Mouse (Mus musculus): ENCODE results near the gene Dusp12. TPM values are rescaled to one million over a fixed set of nuclear protein-coding genes. Genes with fewer than 3 reads are reported as not detected.

Dusp12 gene
- polyA plus RNA-seq, 1 experiment from 2014 or later = 52.3 TPM

DNA sequence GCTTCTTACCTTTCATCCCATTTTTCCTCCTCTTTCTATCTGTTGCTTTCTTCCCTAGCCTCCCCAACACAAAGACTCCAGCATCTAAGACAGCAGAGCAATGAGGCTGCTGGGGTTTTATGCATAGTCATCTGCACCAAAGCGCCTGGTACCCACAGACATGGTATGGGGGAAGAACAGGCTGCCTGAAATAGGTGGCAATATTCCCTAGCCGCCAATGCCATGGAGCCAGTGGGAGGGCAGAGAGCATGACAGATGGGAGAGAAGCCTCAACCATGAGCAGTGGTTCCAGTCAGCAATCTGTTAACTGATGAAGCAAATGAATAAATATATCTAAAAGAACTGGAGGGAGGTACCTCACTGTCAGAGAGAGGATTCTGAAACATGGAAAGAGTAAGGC is 28.0 kb downstream of the Dusp12 start:
- Histone ChIP-seq H3K36me3 (peaks cover 2% of the 10 kb centered on the region; the same call in 1 of the 2 replicates), H3K4me3 (no peak overlapping the region), H3K27me3 (no peaks in the 10 kb centered on the region), H3K9me3 (no peaks in the 10 kb centered on the region), H3K27ac (no peak overlapping the region), H3K4me1 (no peaks in the 10 kb centered on the region), H3K4me2 (no peak overlapping the region), H3K9ac (no peak overlapping the region)
- WGBS = 87% methylated on average over 2 of the region's 2 CpGs
- ATAC-seq (ENCODE audit: insufficient number of reproducible peaks, insufficient read depth, low FRiP score, low TSS enrichment, low read depth) = no peak

DNA sequence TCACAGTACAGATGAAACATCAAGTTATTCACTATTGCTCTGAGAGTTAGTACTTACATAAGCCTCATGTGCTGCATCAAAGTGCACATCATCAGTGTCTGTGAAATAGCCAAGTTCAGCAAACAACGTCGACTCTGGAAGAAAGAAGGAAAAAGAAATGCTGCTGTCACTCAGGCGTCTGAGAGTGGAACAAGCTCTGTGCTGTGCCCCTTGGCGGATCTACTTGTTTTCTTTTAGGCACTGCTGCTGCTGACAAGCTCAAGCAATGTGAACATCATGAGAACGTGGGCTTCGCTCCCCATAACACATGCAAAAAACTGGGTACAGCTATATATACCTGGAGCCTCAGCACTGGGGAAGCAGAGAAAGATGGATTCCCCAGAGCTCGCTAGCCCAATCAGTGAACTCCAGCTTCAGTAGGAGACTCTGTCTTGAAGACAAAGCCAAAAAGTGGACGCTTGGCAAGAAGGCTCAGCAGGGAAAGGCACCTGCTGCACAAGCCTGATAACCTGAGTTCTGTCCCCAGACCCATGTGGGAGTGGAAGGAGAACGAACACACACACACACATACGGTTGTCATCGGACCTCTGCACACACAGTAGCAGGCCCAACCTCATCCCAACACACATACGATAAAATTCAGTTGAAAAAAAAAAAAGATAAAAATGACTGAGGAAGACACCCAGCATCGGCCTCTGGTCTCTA is 30.1 kb downstream of the Dusp12 start:
- Histone ChIP-seq H3K4me3 (no peak overlapping the region), H3K9ac (no peak overlapping the region), H3K27me3 (no peaks in the 10 kb centered on the region), H3K9me3 (no peaks in the 10 kb centered on the region), H3K4me2 (no peak overlapping the region), H3K36me3 (peaks cover 10% of the 10 kb centered on the region), H3K27ac (no peak overlapping the region), H3K4me1 (no peaks in the 10 kb centered on the region)
- ATAC-seq (ENCODE audit: insufficient number of reproducible peaks, insufficient read depth, low FRiP score, low TSS enrichment, low read depth) = no peak
- WGBS = 86% methylated on average over 13 of the region's 13 CpGs

DNA sequence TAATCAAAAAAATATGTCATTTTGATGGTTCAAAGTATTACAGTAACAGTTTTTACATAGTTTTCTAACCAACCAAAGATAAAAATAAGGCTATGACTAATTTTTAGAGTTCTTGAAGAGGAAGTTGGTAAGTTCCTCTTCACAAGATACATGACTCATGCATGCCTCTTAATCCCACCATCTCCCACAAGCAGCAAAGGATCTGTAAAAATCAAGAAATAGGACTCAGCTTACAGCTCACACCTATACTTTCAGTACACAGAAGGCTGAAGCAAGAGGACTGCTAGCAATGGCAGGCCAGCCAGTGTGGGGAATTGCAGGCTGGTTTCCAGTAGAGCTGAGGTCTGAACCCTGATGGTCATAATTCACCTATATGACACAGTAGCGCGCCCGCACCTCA is 31.7 kb downstream of the Dusp12 start:
- peaks cover 20% of the 10 kb centered on the region for H3K36me3 ChIP-seq
- no peak overlapping the region for H3K4me2 ChIP-seq
- H3K27me3 ChIP-seq = no peaks in the 10 kb centered on the region
- H3K9me3 ChIP-seq = no peaks in the 10 kb centered on the region
- WGBS = 96% methylated on average over 3 of the region's 3 CpGs
- no peak overlapping the region for H3K27ac ChIP-seq
- H3K4me3 ChIP-seq = no peak overlapping the region
- no peak overlapping the region for H3K9ac ChIP-seq
- no peaks in the 10 kb centered on the region for H3K4me1 ChIP-seq
- ATAC-seq (ENCODE audit: insufficient number of reproducible peaks, insufficient read depth, low FRiP score, low TSS enrichment, low read depth) = no peak

- H3K27ac ChIP-seq = no peak overlapping the region
- no peaks in the 10 kb centered on the region for H3K9me3 ChIP-seq
- no peaks in the 10 kb centered on the region for H3K27me3 ChIP-seq
- H3K9ac ChIP-seq = no peak overlapping the region
- ATAC-seq (ENCODE audit: insufficient number of reproducible peaks, insufficient read depth, low FRiP score, low TSS enrichment, low read depth) = no peak
- no peak overlapping the region for H3K4me2 ChIP-seq
- peaks cover 20% of the 10 kb centered on the region for H3K36me3 ChIP-seq
- 85% methylated on average over 23 of the region's 23 CpGs for whole genome bisulfite sequencing
- H3K4me1 ChIP-seq = 0 out of 2 replicates have a peak, but pooled peaks cover 2% of the 10 kb centered on the region
- H3K4me3 ChIP-seq = no peak overlapping the region
These were observed 34.4 kb downstream of the Dusp12 start for GRCm38 (mm10) chr1:170850637-170851624.

GRCm38 (mm10) chr1:170850007-170850406 is 35.3 kb downstream of the Dusp12 start:
- H3K4me2 ChIP-seq = no peak overlapping the region
- H3K4me3 ChIP-seq = no peak overlapping the region
- H3K9me3 ChIP-seq = no peaks in the 10 kb centered on the region
- WGBS = 90% methylated on average over 2 of the region's 2 CpGs
- H3K27ac ChIP-seq = no peak overlapping the region
- no peak overlapping the region for H3K9ac ChIP-seq
- 0 out of 2 replicates have a peak, but pooled peaks cover 2% of the 10 kb centered on the region for H3K4me1 ChIP-seq
- H3K36me3 ChIP-seq = peaks cover 20% of the 10 kb centered on the region
- H3K27me3 ChIP-seq = no peaks in the 10 kb centered on the region
- ATAC-seq (ENCODE audit: insufficient number of reproducible peaks, insufficient read depth, low FRiP score, low TSS enrichment, low read depth) = no peak

DNA sequence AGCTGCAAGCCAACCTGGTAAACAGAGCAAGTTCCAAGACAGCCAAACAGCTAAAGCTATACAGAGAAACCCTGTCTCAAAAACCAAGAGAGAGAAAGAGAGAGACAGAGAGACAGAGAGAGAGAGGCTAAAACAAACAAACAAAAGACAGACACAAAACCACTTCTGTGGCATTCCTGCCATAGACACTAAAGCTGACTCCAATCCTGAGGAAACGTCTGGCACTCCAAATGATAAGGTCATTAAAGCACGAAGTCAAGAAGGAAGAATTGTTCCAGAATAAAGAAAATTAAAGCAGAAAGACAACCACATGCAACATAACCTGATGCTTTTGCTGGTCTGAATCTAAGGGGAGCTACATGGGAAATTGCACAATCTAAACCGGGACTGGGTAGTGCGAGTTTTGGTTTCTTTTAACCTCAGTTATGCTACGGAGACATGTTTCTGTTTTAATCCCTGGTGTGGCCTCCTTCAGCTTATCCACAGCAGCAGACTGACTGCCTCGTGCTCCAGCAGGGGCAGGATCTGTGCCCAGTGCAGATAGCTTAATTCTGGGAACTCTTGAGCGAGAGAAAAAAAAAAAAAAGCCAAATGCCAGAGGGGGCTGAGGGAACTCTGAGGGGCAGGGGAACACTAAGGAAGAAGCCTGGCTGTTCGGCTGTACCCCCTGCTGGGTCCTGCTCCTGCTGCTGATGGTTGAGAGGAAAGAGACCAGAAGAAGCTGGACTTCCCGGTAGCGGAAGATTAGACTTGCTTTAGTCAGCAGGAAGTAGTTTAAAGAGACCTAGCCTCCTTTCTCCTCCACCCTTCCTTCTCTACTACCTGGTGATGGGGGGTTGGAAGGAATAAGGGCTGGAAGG is 39.7 kb downstream of the Dusp12 start:
- Histone ChIP-seq H3K27me3 (no peaks in the 10 kb centered on the region), H3K4me1 (0 out of 2 replicates have a peak, but pooled peaks cover 2% of the 10 kb centered on the region), H3K9me3 (no peaks in the 10 kb centered on the region), H3K36me3 (peaks cover 18% of the 10 kb centered on the region), H3K27ac (peak overlapping the region; percentile 53; the same call in 1 of the 2 replicates), H3K9ac (0 out of 2 replicates have a peak overlapping the region, but pooled peaks have one; percentile 23), H3K4me3 (no peak overlapping the region), H3K4me2 (no peak overlapping the region)
- ATAC-seq (ENCODE audit: insufficient number of reproducible peaks, insufficient read depth, low FRiP score, low TSS enrichment, low read depth) = no peak
- WGBS = 32% methylated on average over 10 of the region's 10 CpGs

DNA sequence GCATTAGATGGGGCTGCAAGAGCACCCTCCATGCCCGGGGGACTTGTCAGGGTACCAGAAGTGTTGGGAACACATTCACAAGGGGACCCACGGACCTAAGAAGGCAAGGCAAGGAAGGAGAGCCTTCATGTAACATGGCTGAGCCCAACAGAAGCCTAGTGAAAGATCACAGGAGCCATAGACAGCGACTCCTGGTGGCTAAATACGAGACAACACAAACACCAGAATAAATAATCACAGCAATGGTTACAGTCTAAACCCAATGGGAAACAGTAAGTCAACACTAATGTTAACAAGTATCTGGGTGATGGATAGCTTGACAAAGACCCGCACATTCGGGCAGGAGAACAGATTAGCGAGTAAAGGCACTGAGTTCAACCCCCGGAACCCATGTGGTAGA is 41.0 kb downstream of the Dusp12 start:
- peaks cover 12% of the 10 kb centered on the region for H3K36me3 ChIP-seq
- H3K4me1 ChIP-seq = 0 out of 2 replicates have a peak, but pooled peaks cover 2% of the 10 kb centered on the region
- H3K27me3 ChIP-seq = no peaks in the 10 kb centered on the region
- 59% methylated on average over 8 of the region's 8 CpGs for WGBS
- no peak overlapping the region for H3K9ac ChIP-seq
- no peak overlapping the region for H3K27ac ChIP-seq
- ATAC-seq (ENCODE audit: insufficient number of reproducible peaks, insufficient read depth, low FRiP score, low TSS enrichment, low read depth) = no peak
- no peaks in the 10 kb centered on the region for H3K9me3 ChIP-seq
- no peak overlapping the region for H3K4me3 ChIP-seq
- H3K4me2 ChIP-seq = no peak overlapping the region

GRCm38 (mm10) chr1:170839685-170840084 is 45.7 kb downstream of the Dusp12 start:
- no peak for ATAC-seq (ENCODE audit: insufficient number of reproducible peaks, insufficient read depth, low FRiP score, low TSS enrichment, low read depth)
- peaks cover 13% of the 10 kb centered on the region for H3K36me3 ChIP-seq
- no peaks in the 10 kb centered on the region for H3K27me3 ChIP-seq
- no peaks in the 10 kb centered on the region for H3K9me3 ChIP-seq
- H3K4me2 ChIP-seq = no peak overlapping the region
- H3K4me1 ChIP-seq = no peaks in the 10 kb centered on the region; the same call in 1 of the 2 replicates
- H3K4me3 ChIP-seq = no peak overlapping the region
- no peak overlapping the region for H3K9ac ChIP-seq
- H3K27ac ChIP-seq = no peak overlapping the region

DNA sequence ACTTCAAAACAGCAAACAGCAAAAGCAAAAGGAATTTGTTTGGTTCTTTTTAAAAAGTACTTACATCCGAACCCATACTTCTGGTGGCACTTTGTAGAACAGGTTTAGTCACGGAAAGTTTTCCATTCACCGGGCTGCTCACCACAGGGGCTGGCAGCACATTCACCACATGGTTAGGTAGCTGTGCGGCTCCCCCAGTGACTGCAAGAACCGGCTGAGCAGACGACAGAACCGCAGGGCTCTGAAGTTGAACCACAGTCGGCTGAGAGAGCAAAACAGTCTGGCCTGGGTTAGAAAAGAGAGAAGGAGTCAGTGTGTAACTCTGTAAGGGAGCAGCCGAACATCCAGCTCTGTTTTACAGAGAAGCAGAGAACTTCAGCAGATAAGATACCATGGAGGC is 50.6 kb downstream of the Dusp12 start:
- H3K36me3 ChIP-seq = peaks cover 14% of the 10 kb centered on the region
- H3K4me2 ChIP-seq = no peak overlapping the region
- 72% methylated on average over 9 of the region's 9 CpGs for WGBS
- H3K9ac ChIP-seq = no peak overlapping the region
- H3K27me3 ChIP-seq = no peaks in the 10 kb centered on the region
- H3K9me3 ChIP-seq = no peaks in the 10 kb centered on the region
- no peak overlapping the region for H3K27ac ChIP-seq
- H3K4me3 ChIP-seq = no peak overlapping the region
- H3K4me1 ChIP-seq = no peaks in the 10 kb centered on the region; the same call in 1 of the 2 replicates
- ATAC-seq (ENCODE audit: insufficient number of reproducible peaks, insufficient read depth, low FRiP score, low TSS enrichment, low read depth) = no peak

GRCm38 (mm10) chr1:170829781-170830180 is 55.6 kb downstream of the Dusp12 start:
- no peak for ATAC-seq (ENCODE audit: insufficient number of reproducible peaks, insufficient read depth, low FRiP score, low TSS enrichment, low read depth)
- WGBS = 90% methylated on average over 1 of the region's 1 CpGs

GRCm38 (mm10) chr1:170829344-170829743 is 56.0 kb downstream of the Dusp12 start:
- H3K27me3 ChIP-seq = no peaks in the 10 kb centered on the region
- no peak overlapping the region for H3K4me2 ChIP-seq
- H3K4me3 ChIP-seq = no peak overlapping the region
- H3K9ac ChIP-seq = no peak overlapping the region
- H3K4me1 ChIP-seq = no peaks in the 10 kb centered on the region
- 87% methylated on average over 6 of the region's 6 CpGs for WGBS
- H3K9me3 ChIP-seq = no peaks in the 10 kb centered on the region
- peaks cover 9% of the 10 kb centered on the region for H3K36me3 ChIP-seq
- H3K27ac ChIP-seq = no peak overlapping the region
- ATAC-seq (ENCODE audit: insufficient number of reproducible peaks, insufficient read depth, low FRiP score, low TSS enrichment, low read depth) = no peak

More at GRCm38 (mm10) chr1:170829781-170830180, 55.6 kb downstream of the Dusp12 start:
- no peak overlapping the region for H3K27ac ChIP-seq
- H3K9me3 ChIP-seq = no peaks in the 10 kb centered on the region
- H3K36me3 ChIP-seq = peaks cover 10% of the 10 kb centered on the region
- no peaks in the 10 kb centered on the region for H3K27me3 ChIP-seq
- no peak overlapping the region for H3K4me3 ChIP-seq
- H3K4me1 ChIP-seq = no peaks in the 10 kb centered on the region; the same call in 1 of the 2 replicates
- H3K9ac ChIP-seq = no peak overlapping the region
- H3K4me2 ChIP-seq = no peak overlapping the region

Measured in embryonic facial prominence, embryonic 13.5 days (tissue).